Mouse (Mus musculus): ENCODE results near the gene Trp53inp2.
A peak's percentile ranks its signal among the peaks of the same experiment; 100 is the strongest.

Trp53inp2 gene

GRCm38 (mm10) chr2:155385090-155385489, 4.2 kb downstream of the Trp53inp2 start:
- peak; percentile 86 for DNase-seq (ENCODE audit: low spot score)

- peak; percentile 48 for DNase-seq (ENCODE audit: low spot score)
Observed at GRCm38 (mm10) chr2:155385731-155386533, 5.1 kb downstream of the Trp53inp2 start.

- DNase-seq (ENCODE audit: low spot score) = no peak
Observed at GRCm38 (mm10) chr2:155386534-155386899, 5.7 kb downstream of the Trp53inp2 start.

- DNase-seq (ENCODE audit: low spot score) = no peak
Observed at GRCm38 (mm10) chr2:155387052-155387451, 6.2 kb downstream of the Trp53inp2 start.

- DNase-seq (ENCODE audit: low spot score) = no peak
Observed at GRCm38 (mm10) chr2:155388573-155388972, 7.7 kb downstream of the Trp53inp2 start.

GRCm38 (mm10) chr2:155394586-155394985, 13.7 kb downstream of the Trp53inp2 start:
- no peak for DNase-seq (ENCODE audit: low spot score)

- DNase-seq (ENCODE audit: low spot score) = no peak
Observed at GRCm38 (mm10) chr2:155400276-155400675, 19.4 kb downstream of the Trp53inp2 start.

GRCm38 (mm10) chr2:155401926-155402325, 21.1 kb downstream of the Trp53inp2 start:
- no peak for DNase-seq (ENCODE audit: low spot score)

GRCm38 (mm10) chr2:155404635-155405034, 23.8 kb downstream of the Trp53inp2 start:
- DNase-seq (ENCODE audit: low spot score) = no peak

- DNase-seq (ENCODE audit: low spot score) = no peak
Observed at GRCm38 (mm10) chr2:155420911-155421310, 40.1 kb downstream of the Trp53inp2 start.

- DNase-seq (ENCODE audit: low spot score) = peak; percentile 17
Observed at GRCm38 (mm10) chr2:155436445-155436844, 55.6 kb downstream of the Trp53inp2 start.

Data from embryo, embryonic 10.5 days (tissue).